Mouse (Mus musculus): ENCODE measurements around the gene Cdc40.

DNA sequence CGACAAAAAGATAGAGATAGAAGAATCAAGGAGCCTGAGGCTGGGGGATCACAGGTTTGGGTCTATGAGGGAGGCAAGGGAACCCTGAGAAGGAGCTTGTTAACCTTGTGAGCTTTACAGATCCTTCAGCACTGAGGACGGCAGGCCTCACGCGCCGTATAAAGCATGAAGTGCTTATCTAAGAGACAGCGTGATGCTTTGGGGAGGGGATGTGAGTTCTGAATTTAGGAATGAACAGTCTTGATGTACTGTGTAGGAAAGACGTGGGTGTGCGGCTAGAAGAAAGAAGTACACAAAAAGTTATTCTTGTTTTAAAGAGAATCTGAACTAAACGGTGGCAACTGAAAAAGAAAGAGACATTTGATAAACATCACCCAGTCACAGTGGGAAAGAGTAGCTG lies 3.1 kb downstream of the Cdc40 start:
- TF ChIP-seq CTCF (IDR thresholded peaks at IDR 0.05; ENCODE audit: low read depth) (no peak), EP300 (IDR thresholded peaks at IDR 0.05; ENCODE audit: low read depth) (no peak)

All from heart, postnatal 0 days (tissue).